Mouse (Mus musculus) lung, embryonic 15.5 days (tissue): ENCODE data around the gene Bud23. TPM values are rescaled to one million over a fixed set of nuclear protein-coding genes. Genes with fewer than 3 reads are reported as not detected.

Experiments
- ATAC-seq: fragments of 200-750 bp; cut with Nextera tagmentation; 2 replicates; pipeline ENCODE4 v1.8.0; 2017; ENCODE audit warnings: moderate number of reproducible peaks, borderline replicate concordance; ENCODE audit not compliant: low FRiP score, low TSS enrichment; ENCODE audit errors: extremely low read depth
- H3K27ac ChIP-seq: fragments of 300-500 bp; sonication (generic); 2 replicates; pipeline ENCODE4 v1.5.1; 2015; ENCODE audit warnings: moderate library complexity, mild to moderate bottlenecking, inconsistent platforms
- H3K27me3 ChIP-seq: fragments of 300-500 bp; sonication (generic); 2 replicates; pipeline ENCODE4 v1.6.1; 2015; ENCODE audit warnings: inconsistent platforms
- H3K36me3 ChIP-seq: fragments of 300-500 bp; sonication (generic); 2 replicates; pipeline ENCODE4 v1.6.1; 2015; ENCODE audit warnings: inconsistent platforms
- H3K4me1 ChIP-seq: fragments of 300-500 bp; sonication (generic); 2 replicates; pipeline ENCODE4 v1.6.1; 2015; ENCODE audit warnings: inconsistent platforms
- H3K4me2 ChIP-seq: fragments of 300-500 bp; sonication (generic); 2 replicates; pipeline ENCODE4 v1.6.1; 2015; ENCODE audit warnings: inconsistent platforms, mild to moderate bottlenecking, moderate library complexity
- H3K4me3 ChIP-seq: fragments of 300-500 bp; sonication (generic); 2 replicates; pipeline ENCODE4 v1.5.1; 2015; ENCODE audit warnings: mild to moderate bottlenecking, inconsistent platforms
- H3K9ac ChIP-seq: fragments of 300-500 bp; sonication (generic); 2 replicates; pipeline ENCODE4 v1.6.1; 2015; ENCODE audit warnings: inconsistent platforms
- H3K9me3 ChIP-seq: fragments of 300-500 bp; sonication (generic); 2 replicates; pipeline ENCODE4 v1.6.1; 2016; ENCODE audit warnings: inconsistent platforms
- WGBS: fragments of 180-500 bp; shearing (Covaris S2); methylation state at CpG from one replicate; pipeline ENCODE4 v1.1.7; 2015; 5-methylcytosine and 5-hydroxymethylcytosine counted together
- polyA plus RNA-seq: library from polyadenylated mRNA; unstranded; fragments of >200 nt; fragmentation: Nextera tagmentation; extraction: Ambion mirVana; gene quantifications from 2 replicates; pipeline ENCODE4 v1.2.1, GENCODE M21; 2015

Bud23 gene
- polyA plus RNA-seq, 1 experiment from 2014 or later: 124 TPM

DNA sequence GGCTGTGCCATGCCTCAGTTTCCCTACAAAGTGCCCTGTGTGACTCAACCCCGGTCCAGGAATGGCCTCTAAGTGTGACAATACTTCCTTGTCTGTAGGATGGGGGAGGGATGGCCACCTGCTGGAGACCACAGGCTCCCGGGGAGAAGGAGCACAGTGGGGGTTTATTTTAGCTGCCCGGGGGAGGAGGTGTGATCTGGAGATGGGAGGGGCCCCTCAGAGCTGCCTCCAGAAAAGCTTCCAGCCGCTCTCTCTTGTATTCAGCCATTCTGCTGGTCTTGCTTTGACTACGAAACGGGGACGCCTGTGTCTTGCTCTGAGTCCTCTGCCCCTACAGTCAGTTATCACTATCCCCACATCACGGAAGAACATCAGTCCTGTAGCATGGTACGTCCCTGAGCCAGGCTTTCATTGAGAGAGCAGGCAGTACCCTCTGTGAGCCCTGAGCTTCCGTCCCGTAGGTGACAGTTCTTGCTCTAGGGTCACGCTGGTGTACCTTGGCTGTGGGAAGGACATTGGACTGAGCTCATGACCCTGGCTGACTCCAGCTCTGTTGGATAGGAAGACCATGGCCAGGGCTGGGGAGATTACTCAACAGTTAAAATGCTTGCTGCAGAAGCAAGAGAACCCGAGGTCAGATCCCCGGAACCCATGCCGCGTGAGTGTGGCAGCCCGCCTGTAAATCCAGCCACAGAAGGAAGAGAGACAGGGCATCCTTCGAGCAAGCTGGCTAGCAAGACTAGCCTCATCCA is 29.0 kb downstream of the Bud23 start:
- Histone ChIP-seq H3K9ac (no peak overlapping the region), H3K36me3 (no peaks in the 10 kb centered on the region), H3K4me3 (no peak overlapping the region), H3K27ac (no peak overlapping the region), H3K4me2 (no peak overlapping the region), H3K4me1 (no peaks in the 10 kb centered on the region), H3K27me3 (no peaks in the 10 kb centered on the region), H3K9me3 (no peaks in the 10 kb centered on the region)
- 62% methylated on average over 18 of the region's 18 CpGs for WGBS
- ATAC-seq: no peak

DNA sequence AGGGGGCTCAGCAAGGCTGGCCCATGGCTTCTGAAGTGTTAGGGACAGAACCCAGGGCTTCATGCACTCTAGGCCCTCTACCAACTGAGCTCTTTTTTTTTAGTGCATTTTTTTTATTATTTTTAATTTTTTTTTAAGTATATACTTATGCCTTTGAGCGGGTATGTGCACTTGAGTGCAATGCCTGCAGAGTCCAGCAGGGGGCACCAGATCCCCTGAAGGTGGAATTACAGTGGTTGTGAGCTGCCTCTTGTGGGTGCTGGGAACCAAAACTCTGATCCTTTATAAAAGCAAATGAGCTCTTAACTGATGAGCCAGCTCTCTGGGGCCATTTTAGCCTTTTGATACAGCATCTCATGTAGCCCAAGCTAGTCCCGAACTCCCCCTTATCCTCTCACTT is 30.2 kb downstream of the Bud23 start:
- Histone ChIP-seq H3K27ac (no peak overlapping the region), H3K27me3 (no peaks in the 10 kb centered on the region), H3K4me1 (no peaks in the 10 kb centered on the region), H3K36me3 (no peaks in the 10 kb centered on the region), H3K9ac (no peak overlapping the region), H3K4me2 (no peak overlapping the region), H3K4me3 (no peak overlapping the region), H3K9me3 (no peaks in the 10 kb centered on the region)
- no peak for ATAC-seq
- WGBS: 95% methylated on average over 2 of the region's 2 CpGs

DNA sequence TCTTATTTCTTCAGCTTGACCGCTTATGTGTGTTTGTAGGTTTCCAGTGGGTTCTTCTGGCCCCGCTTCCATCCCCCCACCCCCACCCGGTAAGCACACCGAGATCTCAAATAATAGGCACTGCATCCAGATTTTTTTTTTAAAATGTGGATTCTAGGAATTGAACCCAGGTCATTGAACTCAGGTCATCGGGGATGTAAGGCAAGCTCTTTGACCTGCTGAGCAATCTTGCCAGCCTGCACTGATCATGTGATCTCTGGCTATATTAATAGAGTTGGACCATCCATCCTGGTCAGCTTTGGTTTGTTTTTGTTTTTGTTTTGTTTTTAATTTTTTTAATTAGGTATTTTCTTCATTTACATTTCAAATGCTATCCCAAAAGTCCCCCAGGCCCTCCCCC is 32.2 kb downstream of the Bud23 start:
- WGBS: 92% methylated on average over 5 of the region's 5 CpGs
- H3K27me3 ChIP-seq: no peaks in the 10 kb centered on the region
- H3K4me1 ChIP-seq: peaks cover 9% of the 10 kb centered on the region
- H3K4me3 ChIP-seq: no peak overlapping the region
- no peaks in the 10 kb centered on the region for H3K9me3 ChIP-seq
- no peak overlapping the region for H3K27ac ChIP-seq
- ATAC-seq: no peak
- no peaks in the 10 kb centered on the region for H3K36me3 ChIP-seq
- H3K4me2 ChIP-seq: no peak overlapping the region
- no peak overlapping the region for H3K9ac ChIP-seq

- Histone ChIP-seq H3K36me3 (no peaks in the 10 kb centered on the region), H3K4me1 (peaks cover 29% of the 10 kb centered on the region), H3K27me3 (no peaks in the 10 kb centered on the region), H3K9me3 (no peaks in the 10 kb centered on the region), H3K4me2 (peak overlapping the region; percentile 41), H3K27ac (0 out of 2 replicates have a peak overlapping the region, but pooled peaks have one; percentile 5), H3K4me3 (no peak overlapping the region), H3K9ac (no peak overlapping the region)
- ATAC-seq: peak; percentile 51; the same call in 1 of the 2 replicates
- 44% methylated on average over 18 of the region's 18 CpGs for WGBS
Measured at GRCm38 (mm10) chr5:135029007-135029854, 35.5 kb downstream of the Bud23 start.

DNA sequence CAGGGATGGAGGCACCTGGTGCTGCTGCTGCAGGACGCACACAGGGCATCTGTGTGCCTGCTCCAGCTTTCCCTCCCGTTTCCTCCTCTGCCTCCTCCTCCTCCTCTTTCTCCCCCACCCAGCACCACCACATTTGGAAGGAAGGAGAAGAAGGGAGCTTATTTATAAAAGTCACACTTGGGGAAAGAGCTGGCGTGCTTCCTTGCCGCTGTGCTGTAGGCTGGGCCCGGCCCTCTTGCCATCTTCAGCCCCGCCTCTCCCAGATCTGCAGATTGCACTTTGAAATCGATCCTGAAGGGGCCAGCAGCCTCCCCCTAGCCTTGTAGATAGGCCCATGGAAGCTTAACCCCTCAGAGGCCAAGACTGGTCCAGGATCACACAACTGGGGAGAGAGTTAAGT is 38.9 kb downstream of the Bud23 start:
- Histone ChIP-seq H3K9ac (no peak overlapping the region), H3K9me3 (no peaks in the 10 kb centered on the region), H3K4me2 (peak overlapping the region; percentile 79), H3K27me3 (no peaks in the 10 kb centered on the region), H3K27ac (no peak overlapping the region), H3K4me1 (peaks cover 57% of the 10 kb centered on the region), H3K4me3 (no peak overlapping the region), H3K36me3 (no peaks in the 10 kb centered on the region)
- WGBS: 15% methylated on average over 7 of the region's 7 CpGs
- ATAC-seq: no peak

DNA sequence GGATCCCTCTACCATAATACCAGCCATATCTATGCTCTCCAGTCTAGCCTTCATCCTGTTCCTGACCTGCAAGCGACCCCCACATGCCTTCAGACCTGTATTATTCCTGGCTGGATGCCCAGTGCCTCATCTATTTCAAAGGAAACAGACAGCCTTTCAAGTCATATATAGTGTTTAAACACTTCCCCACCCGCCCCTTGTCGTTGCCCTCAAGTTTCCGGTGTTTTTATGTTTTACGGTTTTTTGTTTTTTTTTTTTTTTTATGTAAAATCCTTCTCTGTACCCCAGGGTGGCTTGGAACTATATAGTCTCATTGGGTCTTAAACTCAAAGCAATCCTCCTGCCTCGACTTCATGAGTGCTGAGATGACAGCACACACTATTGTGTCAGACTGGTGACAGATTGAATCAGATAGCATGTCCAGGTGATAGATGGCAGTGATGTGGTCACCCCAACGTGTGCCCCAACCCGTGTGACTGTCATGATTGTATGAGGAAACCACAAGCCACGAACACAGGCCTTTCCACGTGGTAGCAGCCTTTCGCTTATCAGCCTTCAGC is 40.0 kb downstream of the Bud23 start:
- Histone ChIP-seq H3K27ac (no peak overlapping the region), H3K4me2 (peak overlapping the region; percentile 79), H3K4me3 (peak overlapping the region; percentile 66), H3K27me3 (no peaks in the 10 kb centered on the region), H3K9me3 (no peaks in the 10 kb centered on the region), H3K36me3 (no peaks in the 10 kb centered on the region), H3K4me1 (peaks cover 57% of the 10 kb centered on the region), H3K9ac (no peak overlapping the region)
- ATAC-seq: no peak
- WGBS: 15% methylated on average over 11 of the region's 11 CpGs

GRCm38 (mm10) chr5:135023344-135024173 is 41.2 kb downstream of the Bud23 start, which contains the start of gene Stx1a:
Stx1a (plus strand) TSS chr5:135023482.
- peak within 1 kb of the TSS; percentile 66 for H3K4me3 ChIP-seq
- H3K4me1 ChIP-seq: peaks cover 48% of the 10 kb centered on the region
- ATAC-seq: peak; percentile 92
- H3K27ac ChIP-seq: peak within 1 kb of the TSS; percentile 70
- peak within 1 kb of the TSS; percentile 75 for H3K9ac ChIP-seq
- no peaks in the 10 kb centered on the region for H3K36me3 ChIP-seq
- H3K4me2 ChIP-seq: peak within 1 kb of the TSS; percentile 79
- under 1% methylated on average over 61 of the region's 61 CpGs for WGBS
- H3K9me3 ChIP-seq: no peaks in the 10 kb centered on the region
- no peaks in the 10 kb centered on the region for H3K27me3 ChIP-seq

DNA sequence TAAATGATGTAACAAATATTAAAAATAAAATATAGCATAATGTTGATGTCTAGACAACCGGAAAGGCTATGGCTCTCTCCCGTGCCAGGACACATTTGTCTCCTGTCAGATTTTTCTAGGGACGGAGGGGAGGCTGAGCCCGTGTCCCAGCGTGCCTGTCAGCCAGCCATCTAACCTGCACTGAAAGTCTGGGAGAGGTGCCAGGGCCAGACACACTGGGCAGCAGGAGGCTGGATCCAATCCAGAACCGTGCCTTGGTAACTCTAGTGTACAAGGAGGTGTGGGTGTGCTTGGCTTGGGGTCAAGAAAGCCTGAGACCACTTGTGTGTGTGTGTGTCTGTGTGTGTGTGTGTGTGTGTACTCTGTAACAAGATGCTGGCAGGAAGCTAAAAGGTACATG is 42.9 kb downstream of the Bud23 start:
- H3K27me3 ChIP-seq: no peaks in the 10 kb centered on the region
- no peaks in the 10 kb centered on the region for H3K36me3 ChIP-seq
- WGBS: 18% methylated on average over 6 of the region's 6 CpGs
- no peak overlapping the region for H3K4me3 ChIP-seq
- H3K4me2 ChIP-seq: no peak overlapping the region
- peak; percentile 55 for ATAC-seq
- no peaks in the 10 kb centered on the region for H3K9me3 ChIP-seq
- peak overlapping the region; percentile 70 for H3K27ac ChIP-seq
- peaks cover 48% of the 10 kb centered on the region for H3K4me1 ChIP-seq
- no peak overlapping the region for H3K9ac ChIP-seq

DNA sequence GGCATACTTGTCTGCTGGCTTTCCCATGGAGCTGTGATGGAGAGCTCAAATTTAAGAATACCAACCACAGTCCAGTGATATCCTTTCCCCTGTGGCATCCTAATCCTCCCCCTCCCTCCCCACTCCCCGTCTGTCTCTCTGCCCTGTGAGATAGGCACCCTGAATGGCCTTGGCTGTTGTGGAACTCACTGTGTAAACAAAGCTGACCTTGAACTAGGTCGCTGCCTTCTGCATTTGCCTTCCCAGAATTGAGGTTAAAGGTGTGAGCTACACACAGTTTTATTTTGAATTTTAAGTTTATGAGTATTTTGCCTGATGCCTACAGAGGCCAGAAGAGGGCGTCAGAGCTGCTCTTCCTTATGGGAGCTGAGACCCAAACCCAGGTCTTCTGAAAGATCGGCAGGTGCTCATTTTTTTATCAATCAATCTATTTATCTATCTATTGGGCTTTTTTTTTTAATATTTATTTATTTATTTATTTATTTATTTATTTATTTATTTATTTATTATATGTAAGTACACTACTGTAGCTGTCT is 48.5 kb downstream of the Bud23 start:
- H3K27ac ChIP-seq: no peak overlapping the region

GRCm38 (mm10) chr5:135015497-135015896 is 49.3 kb downstream of the Bud23 start:
- H3K36me3 ChIP-seq: no peaks in the 10 kb centered on the region
- no peaks in the 10 kb centered on the region for H3K27me3 ChIP-seq
- H3K9me3 ChIP-seq: no peaks in the 10 kb centered on the region
- H3K4me1 ChIP-seq: peaks cover 35% of the 10 kb centered on the region
- no peak overlapping the region for H3K9ac ChIP-seq
- ATAC-seq: no peak
- H3K4me3 ChIP-seq: no peak overlapping the region
- no peak overlapping the region for H3K4me2 ChIP-seq
- 12% methylated on average over 7 of the region's 7 CpGs for WGBS
- no peak overlapping the region for H3K27ac ChIP-seq

More for the DNA sequence above, 48.5 kb downstream of the Bud23 start:
- Histone ChIP-seq H3K9me3 (no peaks in the 10 kb centered on the region), H3K4me3 (no peak overlapping the region), H3K4me2 (no peak overlapping the region), H3K27me3 (no peaks in the 10 kb centered on the region), H3K9ac (no peak overlapping the region), H3K36me3 (no peaks in the 10 kb centered on the region), H3K4me1 (peaks cover 31% of the 10 kb centered on the region)
- ATAC-seq: no peak
- WGBS: 40% methylated on average over 4 of the region's 4 CpGs
